Mouse (Mus musculus) midbrain, embryonic 16.5 days (tissue): Measurements from ENCODE around the gene Rpl19. TPM values are rescaled to one million over a fixed set of nuclear protein-coding genes. Genes with fewer than 3 reads are reported as not detected.

Experiments
- ATAC-seq: fragments of 200-750 bp; cut with Nextera tagmentation; 2 replicates; pipeline ENCODE4 v1.8.0; 2017; ENCODE audit warnings: moderate TSS enrichment
- H3K27ac ChIP-seq: fragments of 300-500 bp; sonication (generic); 2 replicates; pipeline ENCODE4 v1.5.1; 2014; ENCODE audit warnings: mild to moderate bottlenecking, low read length, mixed read lengths
- H3K27me3 ChIP-seq: fragments of 300-500 bp; sonication (generic); 2 replicates; pipeline ENCODE4 v1.6.1; 2014; ENCODE audit warnings: low read depth, low read length, mixed read lengths; ENCODE audit not compliant: control insufficient read depth, insufficient read depth
- H3K36me3 ChIP-seq: fragments of 300-500 bp; sonication (generic); 2 replicates; pipeline ENCODE4 v1.6.1; 2014; ENCODE audit warnings: mild to moderate bottlenecking, low read length, moderate library complexity, mixed read lengths; ENCODE audit not compliant: control insufficient read depth, insufficient read depth
- H3K4me1 ChIP-seq: fragments of 300-500 bp; sonication (generic); 2 replicates; pipeline ENCODE4 v1.6.1; 2014; ENCODE audit warnings: mild to moderate bottlenecking, low read length, mixed read lengths; ENCODE audit not compliant: control insufficient read depth, insufficient read depth
- H3K4me2 ChIP-seq: fragments of 300-500 bp; sonication (generic); 2 replicates; pipeline ENCODE4 v1.6.1; 2014; ENCODE audit warnings: mild to moderate bottlenecking, low read length, mixed read lengths
- H3K4me3 ChIP-seq: fragments of 300-500 bp; sonication (generic); 2 replicates; pipeline ENCODE4 v1.5.1; 2014; ENCODE audit warnings: low read depth, mild to moderate bottlenecking, low read length, moderate library complexity, mixed read lengths
- H3K9ac ChIP-seq: fragments of 300-500 bp; sonication (generic); 2 replicates; pipeline ENCODE4 v1.6.1; 2014; ENCODE audit warnings: low read depth, low read length, mixed read lengths
- H3K9me3 ChIP-seq: fragments of 300-500 bp; sonication (generic); replicated peaks from 2 replicates; pipeline ENCODE4 v1.6.1; 2014; ENCODE audit warnings: mild to moderate bottlenecking, low read length, mixed read lengths; ENCODE audit not compliant: control insufficient read depth, poor library complexity, severe bottlenecking
- WGBS: fragments of 180-500 bp; shearing (Covaris S2); extraction: QIAGEN DNeasy Blood & Tissue Kit; methylation state at CpG from one replicate; pipeline ENCODE4 v1.1.7; 2014; 5-methylcytosine and 5-hydroxymethylcytosine counted together
- polyA plus RNA-seq: library from polyadenylated mRNA; unstranded; fragments of >200 nt; fragmentation: Nextera tagmentation; extraction: Ambion mirVana; gene quantifications from 2 replicates; pipeline ENCODE4 v1.2.1, GENCODE M21; 2015

Rpl19 gene
- polyA plus RNA-seq, 1 experiment from 2014 or later = 583 TPM

DNA sequence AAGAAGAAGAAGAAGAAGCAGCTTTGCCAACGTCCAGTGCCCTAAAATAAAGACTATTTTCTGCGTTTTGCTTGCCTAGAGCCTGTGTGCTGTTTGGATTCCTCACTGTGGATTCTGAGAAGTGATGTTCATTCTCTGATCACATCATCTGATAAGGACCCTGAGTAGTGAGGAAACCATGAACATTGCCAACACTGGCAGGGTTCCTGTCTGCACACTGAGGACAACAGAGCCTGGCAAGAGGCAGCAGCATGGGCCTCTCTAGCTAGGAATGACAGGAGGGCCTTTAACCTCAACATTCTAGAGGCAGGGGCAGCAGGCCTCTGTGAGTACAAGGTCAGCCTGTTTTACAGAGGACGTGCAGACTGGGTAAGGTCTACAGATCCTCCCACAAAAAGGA, 2.0 kb upstream of the Rpl19 start:
- 93% methylated on average over 3 of the region's 3 CpGs for WGBS
- Histone ChIP-seq H3K27me3 (no peaks in the 10 kb centered on the region), H3K4me3 (no peak overlapping the region), H3K36me3 (peaks cover 10% of the 10 kb centered on the region), H3K27ac (no peak overlapping the region), H3K4me1 (peaks cover 45% of the 10 kb centered on the region), H3K4me2 (no peak overlapping the region), H3K9ac (no peak overlapping the region), H3K9me3 (no peaks in the 10 kb centered on the region)
- no peak for ATAC-seq

DNA sequence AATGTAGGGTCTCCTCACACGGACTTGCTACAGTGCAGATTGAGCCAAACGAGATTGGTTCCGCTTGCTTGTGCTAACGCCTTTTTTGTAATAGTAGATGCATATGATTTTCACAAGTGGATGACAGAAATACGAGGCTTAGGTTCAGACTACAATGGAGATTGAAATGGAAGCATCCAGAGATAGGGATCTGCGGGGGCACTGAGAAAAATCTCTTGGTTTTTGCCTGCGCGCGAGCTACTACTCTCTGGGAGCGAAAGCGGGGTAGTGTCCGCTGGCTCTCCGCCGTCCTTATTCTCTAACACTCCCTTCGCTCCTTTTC, 301 bp upstream of the Rpl19 start:
- peaks cover 29% of the 10 kb centered on the region for H3K4me1 ChIP-seq
- H3K27ac ChIP-seq = peak overlapping the region; percentile 85
- ATAC-seq = no peak
- H3K36me3 ChIP-seq = peaks cover 21% of the 10 kb centered on the region
- H3K9ac ChIP-seq = peak overlapping the region; percentile 98
- H3K4me2 ChIP-seq = peak overlapping the region; percentile 71
- no peaks in the 10 kb centered on the region for H3K27me3 ChIP-seq
- no peaks in the 10 kb centered on the region for H3K9me3 ChIP-seq
- peak overlapping the region; percentile 83 for H3K4me3 ChIP-seq
- 5% methylated on average over 15 of the region's 15 CpGs for WGBS

DNA sequence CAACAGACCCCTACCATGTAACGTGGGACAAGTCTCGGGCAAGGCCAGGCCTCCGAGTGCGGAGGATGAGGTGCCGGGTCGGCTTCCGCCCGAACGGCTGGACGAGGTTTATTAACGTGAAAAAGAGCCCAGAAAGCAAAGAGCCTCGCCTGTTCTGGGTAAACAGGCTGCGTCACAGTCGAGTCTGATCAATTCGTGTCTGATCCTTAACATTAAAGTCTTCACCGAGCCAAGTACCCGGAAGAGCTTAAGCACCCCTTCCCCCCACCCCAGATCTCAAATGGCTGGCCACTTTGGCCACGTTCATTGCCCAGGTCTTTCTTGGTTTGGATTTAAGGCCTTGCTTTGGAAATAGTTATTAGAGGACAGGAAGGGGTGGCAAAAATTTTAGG, 783 bp downstream of the Rpl19 start:
- 0% methylated on average over 18 of the region's 18 CpGs for WGBS
- peak overlapping the region; percentile 71 for H3K4me2 ChIP-seq

DNA sequence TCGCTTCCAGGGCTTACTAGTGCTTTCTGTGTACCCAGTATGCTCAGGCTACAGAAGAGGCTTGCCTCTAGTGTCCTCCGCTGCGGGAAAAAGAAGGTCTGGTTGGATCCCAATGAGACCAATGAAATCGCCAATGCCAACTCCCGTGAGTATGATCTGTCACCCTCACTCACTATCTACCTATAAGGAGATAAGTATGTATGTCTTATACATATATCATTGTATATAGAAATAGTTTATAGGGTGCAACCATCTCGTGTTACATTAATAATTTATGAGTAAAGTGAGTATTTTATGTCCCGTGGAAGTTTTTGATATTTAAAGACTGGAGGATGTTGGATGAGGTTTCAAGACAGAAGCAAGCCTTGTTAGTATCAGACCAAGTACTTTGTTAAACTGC, 1.3 kb downstream of the Rpl19 start:
- H3K27ac ChIP-seq = no peak overlapping the region
- H3K4me2 ChIP-seq = peak overlapping the region; percentile 71
- 18% methylated on average over 7 of the region's 7 CpGs for WGBS
- H3K9ac ChIP-seq = peak overlapping the region; percentile 98
- peaks cover 26% of the 10 kb centered on the region for H3K4me1 ChIP-seq
- ATAC-seq = no peak
- H3K9me3 ChIP-seq = no peaks in the 10 kb centered on the region
- H3K36me3 ChIP-seq = peaks cover 23% of the 10 kb centered on the region
- H3K27me3 ChIP-seq = no peaks in the 10 kb centered on the region
- H3K4me3 ChIP-seq = peak overlapping the region; percentile 83

More for the DNA sequence above, 783 bp downstream of the Rpl19 start:
- no peak for ATAC-seq
- Histone ChIP-seq H3K4me3 (peak overlapping the region; percentile 83), H3K9me3 (no peaks in the 10 kb centered on the region), H3K4me1 (peaks cover 26% of the 10 kb centered on the region), H3K27me3 (no peaks in the 10 kb centered on the region), H3K27ac (peak overlapping the region; percentile 85), H3K9ac (peak overlapping the region; percentile 98), H3K36me3 (peaks cover 23% of the 10 kb centered on the region)

DNA sequence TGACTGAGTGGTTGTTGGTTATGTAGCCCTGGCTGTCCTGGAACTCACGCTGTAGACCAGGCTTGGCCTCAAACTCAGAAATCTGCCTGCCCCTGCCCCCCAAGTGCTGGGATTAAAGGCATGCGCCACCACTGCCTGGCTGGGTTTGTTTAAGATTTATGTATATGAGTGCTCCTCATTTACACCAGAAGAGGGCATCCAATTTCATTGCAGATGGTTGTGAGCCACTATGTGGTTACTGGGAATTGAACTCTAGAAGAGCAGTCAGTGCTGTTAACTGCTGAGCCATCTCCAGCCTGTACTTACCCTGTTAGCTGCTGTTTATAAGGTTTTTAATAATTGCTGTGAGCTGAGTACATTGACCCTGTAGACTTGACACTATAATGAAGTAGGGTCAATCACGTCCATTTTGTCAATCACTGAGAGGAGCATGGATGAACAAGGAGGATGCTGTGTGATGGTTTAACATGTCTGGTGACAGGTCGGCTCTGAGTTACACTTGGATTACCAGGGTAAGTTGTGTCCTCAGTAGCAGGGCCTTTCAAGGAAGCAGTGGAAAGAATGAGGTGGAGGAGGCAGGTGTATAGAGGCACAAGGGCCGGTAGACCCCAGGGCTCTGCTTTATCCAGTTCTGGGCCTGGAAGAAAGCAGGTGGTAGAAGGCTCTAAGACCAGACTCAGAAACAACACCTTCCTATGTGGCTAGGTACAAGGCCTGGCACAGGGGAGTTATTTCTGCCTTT, 4.4 kb downstream of the Rpl19 start:
- no peaks in the 10 kb centered on the region for H3K9me3 ChIP-seq
- no peak overlapping the region for H3K27ac ChIP-seq
- no peak overlapping the region for H3K4me2 ChIP-seq
- H3K9ac ChIP-seq = no peak overlapping the region
- peaks cover 25% of the 10 kb centered on the region for H3K4me1 ChIP-seq
- WGBS = 55% methylated on average over 5 of the region's 5 CpGs
- no peak overlapping the region for H3K4me3 ChIP-seq
- no peaks in the 10 kb centered on the region for H3K27me3 ChIP-seq
- no peak for ATAC-seq
- H3K36me3 ChIP-seq = peaks cover 23% of the 10 kb centered on the region

DNA sequence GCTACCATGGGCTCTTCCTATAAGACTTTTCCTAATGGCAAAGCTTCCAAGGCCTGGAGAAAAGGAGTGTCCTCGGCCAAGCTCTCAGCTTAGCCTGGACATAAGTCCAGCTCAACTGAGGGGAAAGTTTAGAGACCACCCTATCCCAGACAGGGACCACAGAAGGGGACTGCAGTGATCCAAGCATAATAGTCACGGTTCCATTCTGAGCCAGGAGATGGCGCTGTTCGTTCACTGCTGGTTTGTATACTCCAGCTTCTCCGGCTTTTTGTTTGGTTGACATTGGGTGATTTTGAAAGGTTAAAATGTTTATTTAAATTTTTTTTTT, 4.9 kb downstream of the Rpl19 start:
- Histone ChIP-seq H3K4me2 (no peak overlapping the region), H3K4me1 (peaks cover 27% of the 10 kb centered on the region), H3K4me3 (no peak overlapping the region), H3K27ac (no peak overlapping the region), H3K9me3 (no peaks in the 10 kb centered on the region), H3K9ac (no peak overlapping the region), H3K36me3 (peaks cover 23% of the 10 kb centered on the region), H3K27me3 (no peaks in the 10 kb centered on the region)
- 2% methylated on average over 5 of the region's 5 CpGs for WGBS
- ATAC-seq = 0 out of 2 replicates have a peak, but pooled peaks have one; percentile 30

DNA sequence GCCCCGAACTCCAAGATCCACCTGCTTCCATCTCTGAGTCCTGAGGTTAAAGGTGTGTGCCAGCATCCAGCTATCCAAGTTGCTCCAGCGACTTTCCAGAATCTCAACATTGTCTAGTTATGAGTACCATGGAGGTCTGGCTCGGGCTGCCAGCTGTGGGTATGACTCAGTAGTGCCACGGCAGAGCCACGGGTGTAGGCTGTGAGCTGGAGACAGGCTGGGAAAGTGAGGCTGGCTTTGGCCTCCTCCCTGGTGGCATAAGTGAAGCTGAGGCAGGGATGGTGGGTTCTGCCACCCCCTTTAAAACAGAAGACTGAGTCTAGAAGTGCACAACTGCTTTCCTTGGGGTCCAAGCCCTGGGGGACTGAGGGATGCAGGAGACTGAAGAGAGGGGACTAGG, 7.6 kb downstream of the Rpl19 start:
- Histone ChIP-seq H3K9ac (no peak overlapping the region), H3K36me3 (peaks cover 15% of the 10 kb centered on the region), H3K27me3 (no peaks in the 10 kb centered on the region), H3K27ac (no peak overlapping the region), H3K4me2 (no peak overlapping the region), H3K4me1 (peaks cover 17% of the 10 kb centered on the region), H3K4me3 (no peak overlapping the region), H3K9me3 (no peaks in the 10 kb centered on the region)
- 84% methylated on average over 5 of the region's 5 CpGs for WGBS
- ATAC-seq = no peak

DNA sequence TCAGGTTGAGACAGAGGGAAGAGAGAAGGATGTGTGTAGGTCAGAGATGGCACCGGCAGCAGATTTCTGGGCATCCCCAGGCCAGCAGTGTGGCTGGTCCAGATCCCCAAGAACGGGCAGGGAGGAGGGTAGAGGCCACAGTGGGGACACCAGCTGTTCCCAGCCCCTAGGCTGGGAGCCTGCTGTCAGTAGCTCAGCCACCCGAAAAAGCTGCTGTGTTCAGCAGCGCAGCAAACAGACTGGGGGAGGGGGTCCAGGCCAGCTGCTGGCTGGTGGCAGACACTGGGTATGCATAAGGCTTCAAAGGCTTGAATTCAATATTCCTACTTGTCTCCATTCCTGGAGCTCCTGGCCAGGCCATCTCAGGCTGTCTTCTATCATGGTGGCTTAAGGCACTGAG, 8.3 kb downstream of the Rpl19 start:
- Histone ChIP-seq H3K27ac (no peak overlapping the region), H3K4me2 (no peak overlapping the region)

DNA sequence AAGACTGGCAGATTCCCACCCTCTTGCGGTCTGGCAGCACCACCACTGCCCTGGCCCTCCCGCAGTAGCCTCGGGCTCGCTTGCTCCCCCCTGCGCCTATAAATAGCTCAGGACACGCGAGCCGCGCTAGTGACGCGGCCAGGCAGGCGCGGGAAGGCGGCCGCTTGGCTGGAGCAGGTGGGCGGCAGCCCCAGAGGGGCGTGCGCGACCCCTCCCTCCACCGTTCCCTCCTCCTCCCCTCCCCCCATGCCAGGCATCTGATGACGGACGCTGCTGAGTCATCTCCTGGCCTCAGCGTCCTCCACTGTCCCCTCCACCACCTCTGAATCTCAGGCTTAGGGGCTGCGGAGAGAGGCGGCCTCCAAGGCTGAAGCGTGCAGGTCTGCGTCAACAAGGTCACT, 9.5 kb downstream of the Rpl19 start:
- Histone ChIP-seq H3K4me3 (peak overlapping the region; percentile 45), H3K36me3 (peaks cover 3% of the 10 kb centered on the region; the same call in 1 of the 2 replicates), H3K9ac (peak overlapping the region; percentile 72), H3K27ac (peak overlapping the region; percentile 42; the same call in 1 of the 2 replicates), H3K4me2 (peak overlapping the region; percentile 95), H3K27me3 (no peaks in the 10 kb centered on the region), H3K9me3 (no peaks in the 10 kb centered on the region), H3K4me1 (peaks cover 17% of the 10 kb centered on the region)
- ATAC-seq = peak; percentile 64
- WGBS = under 1% methylated on average over 27 of the region's 27 CpGs

More for the DNA sequence above, 8.3 kb downstream of the Rpl19 start:
- no peak; the same call in 1 of the 2 replicates for ATAC-seq
- Histone ChIP-seq H3K9ac (no peak overlapping the region), H3K4me3 (no peak overlapping the region), H3K27me3 (no peaks in the 10 kb centered on the region), H3K9me3 (no peaks in the 10 kb centered on the region), H3K4me1 (peaks cover 17% of the 10 kb centered on the region), H3K36me3 (peaks cover 10% of the 10 kb centered on the region)
- 9% methylated on average over 4 of the region's 4 CpGs for WGBS
